Mouse (Mus musculus): Measurements from ENCODE around the gene Il1f6. TPM values are rescaled to one million over a fixed set of nuclear protein-coding genes. Genes with fewer than 3 reads are reported as not detected.
"Not testable (repeated sequence)": the region's sequence is repeated elsewhere in the genome, so short reads cannot be mapped to it uniquely, and the experiment has no call there.

Il1f6 gene
- total RNA-seq (2014; fragmentation: Nextera tagmentation) = not detected in 2 replicates
- total RNA-seq (2017) = not detected in 2 replicates

- no peak for ATAC-seq (replicated peaks; ENCODE audit: low FRiP score, low TSS enrichment, poor library complexity, severe bottlenecking)
Observed at GRCm38 (mm10) chr2:24215118-24215517, at the start of gene Il1f6. TSS of gene Il1f6 (plus strand) at chr2:24215418.

- peak; percentile 92 for ATAC-seq (replicated peaks; ENCODE audit: low FRiP score, low TSS enrichment, poor library complexity, severe bottlenecking)
Observed at GRCm38 (mm10) chr2:24181683-24182331, 33.4 kb upstream of the Il1f6 start.

DNA sequence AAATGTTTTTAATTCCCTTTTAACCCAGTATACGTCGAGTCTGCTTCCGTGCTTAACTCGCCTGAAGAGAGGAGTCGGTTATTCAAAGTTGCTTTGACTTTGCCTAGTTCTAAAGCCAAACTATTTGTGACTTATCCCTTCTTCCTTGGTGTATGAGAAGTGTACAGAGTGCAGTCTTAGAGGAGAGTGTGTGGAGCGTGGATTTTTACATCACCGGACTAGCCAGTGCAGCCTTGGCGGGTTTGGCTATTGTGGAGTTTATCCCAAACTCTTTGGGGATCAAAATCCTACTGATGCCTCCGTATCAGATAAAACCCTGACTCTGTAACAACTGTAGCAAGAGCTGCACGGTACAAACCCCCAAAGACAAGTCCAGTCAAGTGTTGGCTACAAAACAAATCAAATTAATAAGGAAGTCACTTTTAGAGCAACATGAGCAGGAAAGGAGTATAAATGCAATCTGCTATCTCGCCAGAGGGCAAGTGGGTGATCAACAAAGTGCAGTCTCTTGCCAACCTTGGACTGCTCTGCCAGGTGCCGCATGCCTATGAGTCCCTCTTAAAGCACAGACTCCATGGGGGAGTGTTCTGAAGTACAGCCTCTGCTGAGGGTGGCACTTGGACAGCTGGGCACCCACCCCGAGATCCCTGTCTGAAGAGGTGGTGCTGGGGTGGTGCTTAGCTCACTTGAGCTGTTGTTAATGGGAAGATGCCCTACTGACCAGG is 32.6 kb upstream of the Il1f6 start:
- ATAC-seq (replicated peaks; ENCODE audit: low FRiP score, low TSS enrichment, poor library complexity, severe bottlenecking) = 0 out of 2 replicates have a peak, but pooled peaks have one; percentile 37

DNA sequence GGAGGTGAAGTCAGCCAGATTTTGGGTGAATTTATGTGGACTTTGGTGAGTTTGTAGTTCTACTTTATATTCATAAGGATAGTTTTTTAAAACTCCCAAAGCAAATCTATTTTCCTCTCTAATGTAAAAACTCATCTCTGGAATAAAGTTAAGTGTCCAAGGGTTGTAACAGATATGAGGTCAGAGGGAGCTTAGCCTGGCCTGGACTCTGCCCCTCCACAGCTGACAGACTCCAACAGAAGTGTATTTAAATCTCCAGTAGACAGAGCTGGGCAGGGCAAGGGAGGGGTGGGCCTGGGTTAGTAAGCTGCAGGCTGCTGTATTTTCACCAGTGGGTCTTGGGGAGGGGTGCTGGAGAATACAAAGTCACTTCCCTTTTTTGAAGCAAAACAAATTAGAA is 31.1 kb upstream of the Il1f6 start:
- ATAC-seq (replicated peaks; ENCODE audit: low FRiP score, low TSS enrichment, poor library complexity, severe bottlenecking) = not testable (repeated sequence)

GRCm38 (mm10) chr2:24186176-24186575 is 29.0 kb upstream of the Il1f6 start, which contains the start of gene Il1f9:
TSS of gene Il1f9 (plus strand) at chr2:24186476.
- no peak for ATAC-seq (replicated peaks; ENCODE audit: low FRiP score, low TSS enrichment, poor library complexity, severe bottlenecking)

DNA sequence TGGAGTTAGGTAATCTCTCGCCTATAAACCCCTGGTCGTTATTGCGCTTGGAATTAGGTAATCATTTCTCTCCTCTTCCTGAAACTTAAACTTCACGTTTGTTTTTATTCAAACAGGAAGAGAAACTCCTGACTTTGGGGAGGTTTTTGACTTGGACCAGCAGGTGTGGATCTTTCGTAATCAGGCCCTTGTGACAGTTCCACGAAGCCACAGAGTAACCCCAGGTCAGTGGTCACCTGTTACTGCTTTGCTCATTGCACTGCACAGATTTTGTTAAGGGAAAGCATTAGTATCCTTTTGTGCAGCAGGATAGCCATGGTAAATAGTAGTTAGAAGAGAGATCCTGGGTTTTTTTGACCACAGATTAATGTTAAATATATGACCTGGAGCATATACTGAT is 27.6 kb upstream of the Il1f6 start:
- no peak for ATAC-seq (replicated peaks; ENCODE audit: low FRiP score, low TSS enrichment, poor library complexity, severe bottlenecking)

DNA sequence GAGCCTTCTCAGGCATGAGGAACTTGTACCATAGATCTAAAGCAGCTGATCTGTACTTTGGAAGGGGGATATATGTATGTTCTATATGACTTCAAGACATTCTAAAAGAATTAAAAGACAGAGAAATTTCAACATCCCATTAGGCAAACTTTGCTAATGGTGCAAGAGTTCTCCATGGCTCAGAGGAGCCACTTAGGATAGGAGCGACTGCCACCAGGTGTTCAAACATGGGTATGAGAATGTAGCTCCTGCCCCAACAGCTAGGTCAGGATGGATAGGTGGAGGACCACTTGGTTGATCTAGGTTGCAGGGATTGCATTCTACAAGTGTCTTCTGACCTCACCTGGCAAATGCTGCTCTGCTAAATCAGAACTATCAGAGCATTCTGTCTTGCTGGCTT is 27.0 kb upstream of the Il1f6 start:
- ATAC-seq (replicated peaks; ENCODE audit: low FRiP score, low TSS enrichment, poor library complexity, severe bottlenecking) = no peak

- ATAC-seq (replicated peaks; ENCODE audit: low FRiP score, low TSS enrichment, poor library complexity, severe bottlenecking) = no peak
Observed at GRCm38 (mm10) chr2:24227191-24227590, 12.0 kb downstream of the Il1f6 start.

- ATAC-seq (replicated peaks; ENCODE audit: low FRiP score, low TSS enrichment, poor library complexity, severe bottlenecking) = no peak
Observed at GRCm38 (mm10) chr2:24267503-24267902, 52.3 kb downstream of the Il1f6 start.

DNA sequence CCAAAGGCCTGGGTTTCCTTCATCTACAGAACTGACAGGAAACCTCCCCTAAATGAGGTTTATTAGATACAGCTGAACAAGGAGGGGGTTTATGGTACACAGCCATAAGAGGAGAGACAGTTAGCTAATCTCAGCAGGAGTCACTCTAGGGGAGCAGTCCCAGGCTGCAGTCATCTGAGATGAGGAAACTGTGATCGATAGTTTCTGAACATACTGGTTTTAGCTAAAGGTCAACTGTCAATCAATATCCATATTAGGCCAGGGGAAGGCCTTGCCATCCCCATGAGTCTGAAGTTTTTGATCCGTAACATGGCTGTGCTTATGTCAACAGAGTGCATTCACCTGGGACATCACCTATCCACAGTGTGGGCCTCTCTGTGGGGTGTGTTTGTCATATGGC is 58.4 kb downstream of the Il1f6 start:
- no peak for ATAC-seq (replicated peaks; ENCODE audit: low FRiP score, low TSS enrichment, poor library complexity, severe bottlenecking)

GRCm38 (mm10) chr2:24275146-24275545 is 59.9 kb downstream of the Il1f6 start:
- ATAC-seq (replicated peaks; ENCODE audit: low FRiP score, low TSS enrichment, poor library complexity, severe bottlenecking) = no peak

Other genes starting within 250 kb of the Il1f6 start
- 0.89 and 1.8 TPM in 2 replicates for gene Hnmt, start 166.0 kb upstream of the Il1f6 start, total RNA-seq (2014; fragmentation: Nextera tagmentation)
- 5.3 and 17.0 TPM in 2 replicates for gene Hnmt, start 166.0 kb upstream of the Il1f6 start, total RNA-seq (2017)
- not detected in 2 replicates for gene Tbpl2, start 118.8 kb upstream of the Il1f6 start, total RNA-seq (2014; fragmentation: Nextera tagmentation)
- gene Tbpl2, start 118.8 kb upstream of the Il1f6 start, total RNA-seq (2017) = not detected in 2 replicates
- not detected in 2 replicates for gene Il1f8, start 62.3 kb upstream of the Il1f6 start, total RNA-seq (2014; fragmentation: Nextera tagmentation)
- not detected in 2 replicates for gene Il1f8, start 62.3 kb upstream of the Il1f6 start, total RNA-seq (2017)
- not detected in 2 replicates for gene Il1f9, start 28.9 kb upstream of the Il1f6 start, total RNA-seq (2014; fragmentation: Nextera tagmentation)
- gene Il1f9, start 28.9 kb upstream of the Il1f6 start, total RNA-seq (2017) = 0.47 TPM in 1 of 2 replicates, not detected in the other
- not detected in 2 replicates for gene Il1f5, start 61.5 kb downstream of the Il1f6 start, total RNA-seq (2014; fragmentation: Nextera tagmentation)
- gene Il1f5, start 61.5 kb downstream of the Il1f6 start, total RNA-seq (2017) = not detected in 2 replicates
- not detected in 2 replicates for gene Il1f10, start 75.8 kb downstream of the Il1f6 start, total RNA-seq (2014; fragmentation: Nextera tagmentation)
- not detected in 2 replicates for gene Il1f10, start 75.8 kb downstream of the Il1f6 start, total RNA-seq (2017)
- 1.6 TPM in 1 of 2 replicates, not detected in the other for gene Il1rn, start 121.4 kb downstream of the Il1f6 start, total RNA-seq (2014; fragmentation: Nextera tagmentation)
- gene Il1rn, start 121.4 kb downstream of the Il1f6 start, total RNA-seq (2017) = not detected in 2 replicates
- 43.9 and 50.2 TPM in 2 replicates for gene Psd4, start 152.2 kb downstream of the Il1f6 start, total RNA-seq (2014; fragmentation: Nextera tagmentation)
- gene Psd4, start 152.2 kb downstream of the Il1f6 start, total RNA-seq (2017) = 32.4 and 38.5 TPM in 2 replicates